Mouse (Mus musculus) bone marrow, adult 2 months (tissue): ENCODE data around the gene Cog1.

Experiments used
- CTCF ChIP-seq: fragments of 200-500 bp; IDR thresholded peaks from 2 replicates; pipeline ENCODE4 v1.5.1; 2011; ENCODE audit warnings: low read length, control low read depth; ENCODE audit not compliant: control insufficient read depth, insufficient read depth
- POLR2A ChIP-seq: fragments of 200-500 bp; IDR thresholded peaks from 2 replicates; pipeline ENCODE4 v1.6.1; 2011; ENCODE audit warnings: low read depth, mild to moderate bottlenecking, control low read depth, low read length, borderline replicate concordance; ENCODE audit not compliant: control insufficient read depth

- TF ChIP-seq CTCF (no peak), POLR2A (no peak)
These were observed 47.2 kb upstream of the Cog1 start for GRCm38 (mm10) chr11:113601616-113602343.
